Mouse (Mus musculus): Measurements from ENCODE around the gene Ephb1. TPM values are rescaled to one million over a fixed set of nuclear protein-coding genes. Genes with fewer than 3 reads are reported as not detected.

The Ephb1 gene
- total and polyA plus RNA-seq, 3 experiments: not detected

GRCm38 (mm10) chr9:102275931-102276330, 78.6 kb downstream of the Ephb1 start:
- Histone ChIP-seq H3K4me1 (ENCODE audit: control insufficient read depth in 1 of 2, insufficient read depth in 2 of 2) (no peaks in the 10 kb centered on the region), H3K4me3 (replicated peaks in 1 of 3; ENCODE audit: low read depth in 2 of 3, low read length in 2 of 3, poor library complexity in 1 of 3) (no peak overlapping the region), H3K27ac (ENCODE audit: insufficient read depth, low read depth) (no peak overlapping the region), H3K79me2 (replicated peaks; ENCODE audit: control insufficient read depth, extremely low read depth, insufficient read depth, poor library complexity, severe bottlenecking) (no peaks in the 10 kb centered on the region), H3K27me3 (replicated peaks) (no peaks in the 10 kb centered on the region), H3K36me3 (replicated peaks in 1 of 2; ENCODE audit: control insufficient read depth in 1 of 2, insufficient read depth in 1 of 2, low read length in 1 of 2) (no peaks in the 10 kb centered on the region), H3K9me3 (replicated peaks; ENCODE audit: low read length) (peaks cover 54% of the 10 kb centered on the region), H3K4me2 (ENCODE audit: insufficient read depth, low read depth, poor library complexity, severe bottlenecking) (no peak overlapping the region), H3K9ac (ENCODE audit: insufficient read depth, low read depth) (no peak overlapping the region)
- TF ChIP-seq ZNF384 (IDR thresholded peaks at IDR 0.05; ENCODE audit: low read depth, low read length) (no peak), TBP (conservative IDR thresholded peaks at IDR 0.05; ENCODE audit: low read depth, low read length) (no peak), SMC3 (IDR thresholded peaks at IDR 0.05; ENCODE audit: low read depth, low read length) (no peak), CHD1 (IDR thresholded peaks at IDR 0.05; ENCODE audit: low read depth, low read length) (no peak), NRF1 (IDR thresholded peaks at IDR 0.05; ENCODE audit: low read depth, low read length) (no peak)
- dilution Hi-C loops (cut with MboI; ENCODE audit: extremely low pct_ligation_motif_present, extremely low pct_unique_long_range_greater_than_20kb, low sequenced_read_pairs): no loop called here
- in situ Hi-C loops (cut with MboI; ENCODE audit: low pct_ligation_motif_present, low pct_unique_long_range_greater_than_20kb, low sequenced_read_pairs): no loop called here
- DNase-seq (ENCODE audit: extremely low read depth): no peak

- Histone ChIP-seq H3K79me2 (replicated peaks; ENCODE audit: control insufficient read depth, extremely low read depth, insufficient read depth, poor library complexity, severe bottlenecking) (no peaks in the 10 kb centered on the region), H3K9me3 (replicated peaks; ENCODE audit: low read length) (peaks cover 67% of the 10 kb centered on the region), H3K4me1 (ENCODE audit: control insufficient read depth in 1 of 2, insufficient read depth in 2 of 2) (no peaks in the 10 kb centered on the region), H3K27me3 (replicated peaks) (no peaks in the 10 kb centered on the region), H3K27ac (ENCODE audit: insufficient read depth, low read depth) (no peak overlapping the region), H3K36me3 (replicated peaks in 1 of 2; ENCODE audit: control insufficient read depth in 1 of 2, insufficient read depth in 1 of 2, low read length in 1 of 2) (no peaks in the 10 kb centered on the region), H3K4me2 (ENCODE audit: insufficient read depth, low read depth, poor library complexity, severe bottlenecking) (no peak overlapping the region), H3K9ac (ENCODE audit: insufficient read depth, low read depth) (no peak overlapping the region), H3K4me3 (replicated peaks in 1 of 3; ENCODE audit: low read depth in 2 of 3, low read length in 2 of 3, poor library complexity in 1 of 3) (no peak overlapping the region)
- dilution Hi-C loops (cut with MboI; ENCODE audit: extremely low pct_ligation_motif_present, extremely low pct_unique_long_range_greater_than_20kb, low sequenced_read_pairs) (no loop called here), in situ Hi-C loops (cut with MboI; ENCODE audit: low pct_ligation_motif_present, low pct_unique_long_range_greater_than_20kb, low sequenced_read_pairs) (no loop called here)
- no peak for DNase-seq (ENCODE audit: extremely low read depth)
- TF ChIP-seq MAX (IDR thresholded peaks at IDR 0.05; ENCODE audit: low read length) (no peak), UBTF (IDR thresholded peaks at IDR 0.05; ENCODE audit: low read depth, low read length) (no peak), RCOR1 (conservative IDR thresholded peaks at IDR 0.05; ENCODE audit: low read depth, low read length) (no peak), SIN3A (IDR thresholded peaks at IDR 0.05; ENCODE audit: low read length) (no peak), TCF12 (IDR thresholded peaks at IDR 0.05; ENCODE audit: low read depth, low read length) (no peak), NELFE (IDR thresholded peaks at IDR 0.05; ENCODE audit: low read depth, low read length) (no peak), POLR2A (IDR thresholded peaks at IDR 0.05; ENCODE audit: low read depth, low read length) (no peak), ELF1 (IDR thresholded peaks at IDR 0.05; ENCODE audit: low read depth, low read length) (no peak), ZC3H11A (IDR thresholded peaks at IDR 0.05; ENCODE audit: low read depth, low read length) (no peak), ETS1 (conservative IDR thresholded peaks at IDR 0.05; ENCODE audit: low read depth, low read length) (no peak), BHLHE40 (IDR thresholded peaks at IDR 0.05; ENCODE audit: low read depth, low read length) (no peak)
These were observed 80.5 kb downstream of the Ephb1 start for GRCm38 (mm10) chr9:102274016-102274415.

- in situ Hi-C loops (cut with MboI; ENCODE audit: low pct_ligation_motif_present, low pct_unique_long_range_greater_than_20kb, low sequenced_read_pairs) (no loop called here), dilution Hi-C loops (cut with MboI; ENCODE audit: extremely low pct_ligation_motif_present, extremely low pct_unique_long_range_greater_than_20kb, low sequenced_read_pairs) (no loop called here)
- Histone ChIP-seq H3K4me3 (replicated peaks in 1 of 3; ENCODE audit: low read depth in 2 of 3, low read length in 2 of 3, poor library complexity in 1 of 3) (no peak overlapping the region), H3K79me2 (replicated peaks; ENCODE audit: control insufficient read depth, extremely low read depth, insufficient read depth, poor library complexity, severe bottlenecking) (no peaks in the 10 kb centered on the region), H3K27ac (ENCODE audit: insufficient read depth, low read depth) (no peak overlapping the region), H3K9ac (ENCODE audit: insufficient read depth, low read depth) (no peak overlapping the region), H3K36me3 (replicated peaks in 1 of 2; ENCODE audit: control insufficient read depth in 1 of 2, insufficient read depth in 1 of 2, low read length in 1 of 2) (no peaks in the 10 kb centered on the region), H3K9me3 (replicated peaks; ENCODE audit: low read length) (peaks cover 73% of the 10 kb centered on the region), H3K4me1 (ENCODE audit: control insufficient read depth in 1 of 2, insufficient read depth in 2 of 2) (no peaks in the 10 kb centered on the region), H3K27me3 (replicated peaks) (no peaks in the 10 kb centered on the region), H3K4me2 (ENCODE audit: insufficient read depth, low read depth, poor library complexity, severe bottlenecking) (no peak overlapping the region)
- TF ChIP-seq MAZ (IDR thresholded peaks at IDR 0.05; ENCODE audit: low read depth, low read length) (no peak), POLR2A (IDR thresholded peaks at IDR 0.05; ENCODE audit: low read depth, low read length) (no peak), KAT2A (IDR thresholded peaks at IDR 0.05; ENCODE audit: insufficient replicate concordance, low read length) (no peak), CTCF (conservative IDR thresholded peaks at IDR 0.05 in 1 of 2, IDR thresholded peaks at IDR 0.05 in 1 of 2; ENCODE audit: low read depth in 2 of 2, low read length in 2 of 2) (no peak), IRF4 (IDR thresholded peaks at IDR 0.05; ENCODE audit: low read depth, low read length) (no peak), SIN3A (IDR thresholded peaks at IDR 0.05; ENCODE audit: low read length) (no peak), BHLHE40 (IDR thresholded peaks at IDR 0.05; ENCODE audit: low read depth, low read length) (no peak), POLR2AphosphoS2 (IDR thresholded peaks at IDR 0.05; ENCODE audit: low read depth, low read length) (no peak)
- DNase-seq (ENCODE audit: extremely low read depth): no peak
These were observed 81.1 kb downstream of the Ephb1 start for GRCm38 (mm10) chr9:102273469-102273808.

Data from CH12.LX (cell line).